In the genomic region with DNA sequence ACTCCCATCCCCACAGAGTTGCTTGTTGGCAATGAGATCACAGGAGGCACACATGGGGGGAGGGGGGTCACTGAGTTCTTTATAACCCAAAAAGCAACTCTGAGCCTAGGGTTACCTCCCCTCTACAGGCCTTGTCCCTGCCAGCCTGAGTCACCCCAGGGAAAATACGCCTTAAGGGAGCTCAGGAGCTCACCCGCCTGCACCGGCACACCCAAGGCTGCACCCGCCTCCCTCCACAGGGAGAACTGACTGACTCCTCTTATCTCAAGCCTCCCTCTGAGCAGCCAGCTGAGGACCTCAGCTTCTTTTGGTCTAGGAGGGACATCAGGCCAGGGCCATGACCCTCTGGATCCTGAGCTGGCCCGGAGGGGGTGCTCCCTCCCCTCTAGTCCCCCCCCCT, we compare ENCODE assay signal across 22 mouse cellular contexts. TPM values are rescaled to one million over a fixed set of nuclear protein-coding genes. Genes with fewer than 3 reads are reported as not detected.
DNase-seq lines count a peak whose midpoint lies in the region; ATAC-seq and TF ChIP-seq lines count a peak whose summit lies in the region.
"Had no signal": no experiment of that assay in that cellular context is flagged by ENCODE, and none has a peak within 500 bp of the region (broad histone marks: within the 10 kb centered on the region; RNA-seq: fewer than 3 reads in every experiment).

No protein-coding gene starts in this region.

- peak overlapping the region; percentile 96 for H3K27ac ChIP-seq in cerebellum, adult 2 months (ENCODE audit: insufficient read depth, low read length)
- H3K27ac ChIP-seq in liver, embryonic 13.5 days, result no peak overlapping the region
- H3K27ac ChIP-seq in stomach, postnatal 0 days (replicated peaks), result no peak overlapping the region; the same call in 1 of the 2 replicates
- H3K27ac ChIP-seq in kidney, embryonic 16.5 days (ENCODE audit: low read length), result no peak overlapping the region
- H3K27ac ChIP-seq: embryonic facial prominence, embryonic 12.5 days; forebrain, embryonic 13.5 days; left cerebral cortex, adult 2 months had no signal

- peaks cover 42% of the 10 kb centered on the region for H3K4me1 ChIP-seq in cerebellum, adult 2 months (ENCODE audit: control insufficient read depth, insufficient read depth, low read length)
- peaks cover 22% of the 10 kb centered on the region for H3K4me1 ChIP-seq in liver, embryonic 13.5 days (replicated peaks)
- peaks cover 3% of the 10 kb centered on the region for H3K4me1 ChIP-seq in stomach, postnatal 0 days (replicated peaks; ENCODE audit: control insufficient read depth, insufficient read depth)
- H3K4me1 ChIP-seq in kidney, embryonic 16.5 days (ENCODE audit: insufficient read depth, low read length), result peaks cover 31% of the 10 kb centered on the region

- ATAC-seq in liver, embryonic 13.5 days (ENCODE audit: low read depth), result peak; percentile 29; the same call in 1 of the 2 replicates
- peak; percentile 82 for ATAC-seq in stomach, postnatal 0 days (ENCODE audit: low FRiP score, low TSS enrichment)
- ATAC-seq in kidney, embryonic 16.5 days (ENCODE audit: low FRiP score, low TSS enrichment), result no peak
- ATAC-seq: forebrain, embryonic 13.5 days; hindbrain, embryonic 16.5 days had no signal

- TF ChIP-seq POLR2A in cerebellum, adult 2 months (IDR thresholded peaks at IDR 0.05; ENCODE audit: borderline replicate concordance, insufficient read depth, low read length), result no peak

- H3K9me3 ChIP-seq in liver, embryonic 13.5 days (replicated peaks), result no peaks in the 10 kb centered on the region
- no peaks in the 10 kb centered on the region for H3K9me3 ChIP-seq in stomach, postnatal 0 days (ENCODE audit: control insufficient read depth, low read length)
- peaks cover 4% of the 10 kb centered on the region; the same call in 1 of the 2 replicates for H3K9me3 ChIP-seq in kidney, embryonic 16.5 days (ENCODE audit: low read length)
- H3K9me3 ChIP-seq: embryonic facial prominence, embryonic 12.5 days had no signal

- no peak for DNase-seq in cerebellum, adult 2 months
- DNase-seq in cerebellum, postnatal 14 days, result no peak
- no peak for DNase-seq in liver, embryonic 13.5 days
- DNase-seq in liver, result no peak
- DNase-seq in adrenal gland, postnatal 36 days, result peak; percentile 76 to 77
- DNase-seq in stomach, postnatal 0 days (ENCODE audit: low spot score), result peak; percentile 83
- DNase-seq: gastrocnemius, postnatal 14 days; kidney, adult 2 months; kidney, postnatal 25 days; layer of hippocampus, adult 9-11 months; left cerebral cortex, postnatal 4 days; lung, adult 18-20 months; right cerebral cortex, adult 18-20 months; thymus, adult 2 months had no signal

- no peaks in the 10 kb centered on the region for H3K27me3 ChIP-seq in cerebellum, adult 2 months (ENCODE audit: control insufficient read depth, insufficient read depth, low read length)
- H3K27me3 ChIP-seq in liver, embryonic 13.5 days, result peaks cover 54% of the 10 kb centered on the region
- H3K27me3 ChIP-seq in stomach, postnatal 0 days (ENCODE audit: control insufficient read depth, insufficient read depth, low read length), result peaks cover 13% of the 10 kb centered on the region; the same call in 1 of the 2 replicates
- peaks cover 42% of the 10 kb centered on the region for H3K27me3 ChIP-seq in kidney, embryonic 16.5 days (ENCODE audit: insufficient read depth, low read length)

- no peak for TF ChIP-seq EP300 in stomach, postnatal 0 days (optimal IDR thresholded peaks at IDR 0.05)

- H3K36me3 ChIP-seq in liver, embryonic 13.5 days, result no peaks in the 10 kb centered on the region
- H3K36me3 ChIP-seq in stomach, postnatal 0 days (ENCODE audit: control insufficient read depth, insufficient read depth, low read length), result no peaks in the 10 kb centered on the region
- no peaks in the 10 kb centered on the region for H3K36me3 ChIP-seq in kidney, embryonic 16.5 days (ENCODE audit: insufficient read depth, low read length)
- H3K36me3 ChIP-seq: embryonic facial prominence, embryonic 12.5 days had no signal

- no peak overlapping the region for H3K4me2 ChIP-seq in liver, embryonic 13.5 days
- no peak overlapping the region for H3K4me2 ChIP-seq in stomach, postnatal 0 days (replicated peaks; ENCODE audit: low read depth)
- no peak overlapping the region for H3K4me2 ChIP-seq in kidney, embryonic 16.5 days (replicated peaks; ENCODE audit: low read depth, low read length)
- H3K4me2 ChIP-seq: embryonic facial prominence, embryonic 12.5 days; forebrain, embryonic 13.5 days; midbrain, embryonic 11.5 days had no signal

- no peak overlapping the region for H3K9ac ChIP-seq in liver, embryonic 13.5 days
- no peak overlapping the region for H3K9ac ChIP-seq in stomach, postnatal 0 days (ENCODE audit: low read length)
- no peak overlapping the region for H3K9ac ChIP-seq in kidney, embryonic 16.5 days (replicated peaks; ENCODE audit: low read length)
- H3K9ac ChIP-seq: embryonic facial prominence, embryonic 12.5 days; forebrain, embryonic 13.5 days had no signal

- 27% methylated on average over 5 of the region's 5 CpGs for WGBS in cerebellum, adult 2 months
- 36% methylated on average over 5 of the region's 5 CpGs for WGBS in liver, embryonic 13.5 days (ENCODE audit: insufficient replicate concordance)
- WGBS in stomach, postnatal 0 days, result 37% methylated on average over 5 of the region's 5 CpGs
- 62% methylated on average over 5 of the region's 5 CpGs for WGBS in kidney, embryonic 16.5 days

- TF ChIP-seq CTCF in cerebellum, adult 2 months (IDR thresholded peaks at IDR 0.05; ENCODE audit: borderline replicate concordance, insufficient read depth, low read depth, low read length), result no peak
- TF ChIP-seq CTCF in stomach, postnatal 0 days (IDR thresholded peaks at IDR 0.05; ENCODE audit: low read depth), result no peak

- peak overlapping the region; percentile 35 for H3K4me3 ChIP-seq in cerebellum, adult 2 months (replicated peaks; ENCODE audit: insufficient read depth, low read depth, low read length)
- no peak overlapping the region for H3K4me3 ChIP-seq in liver, embryonic 13.5 days (replicated peaks)
- no peak overlapping the region for H3K4me3 ChIP-seq in stomach, postnatal 0 days (ENCODE audit: low read depth, low read length)
- H3K4me3 ChIP-seq in kidney, embryonic 16.5 days (ENCODE audit: low read length), result no peak overlapping the region
- H3K4me3 ChIP-seq: embryonic facial prominence, embryonic 12.5 days; erythroblast, embryonic 14.5 days; forebrain, embryonic 13.5 days; left cerebral cortex, adult 2 months had no signal

RNA-seq across cellular contexts. Expression of a gene that starts 3.5 kb away (rescaled TPM):
- 95.4 and 102 TPM in 2 replicates for polyA plus RNA-seq in cerebellum, adult 2 months (2012; rRNA removed)
- polyA plus RNA-seq in liver, embryonic 13.5 days (2015; fragmentation: Nextera tagmentation; extraction: Ambion mirVana), result 1.5 and 1.8 TPM in 2 replicates
- 100 to 1,000 TPM; 112 to 175 TPM for total RNA-seq in adrenal gland, postnatal 36 days (2021)
- 112 and 116 TPM in 2 replicates for polyA plus RNA-seq in stomach, postnatal 0 days (2015; fragmentation: Nextera tagmentation; extraction: Ambion mirVana)
- 20.9 and 23.9 TPM in 2 replicates for polyA plus RNA-seq in kidney, embryonic 16.5 days (2015; fragmentation: Nextera tagmentation; extraction: Ambion mirVana)
- total RNA-seq: MEL had no signal

RNA-seq across cellular contexts. Expression of a gene that starts 54.5 kb away (rescaled TPM):
- 114 and 124 TPM in 2 replicates for polyA plus RNA-seq in cerebellum, adult 2 months (2012; rRNA removed)
- polyA plus RNA-seq in liver, embryonic 13.5 days (2015; fragmentation: Nextera tagmentation; extraction: Ambion mirVana), result 16.9 and 19.6 TPM in 2 replicates
- total RNA-seq in adrenal gland, postnatal 36 days (2021), result 10 to 100 TPM; 55.9 to 77.6 TPM
- polyA plus RNA-seq in stomach, postnatal 0 days (2015; fragmentation: Nextera tagmentation; extraction: Ambion mirVana), result 19.2 and 20.7 TPM in 2 replicates
- 85.6 and 87.5 TPM in 2 replicates for polyA plus RNA-seq in kidney, embryonic 16.5 days (2015; fragmentation: Nextera tagmentation; extraction: Ambion mirVana)

Comparison
In these comparisons a context has a peak if more than half of its experiments do, and no peak if none do; other contexts are left out.
1. DNase-seq: peak in adrenal gland, postnatal 36 days (2 of 2) and stomach, postnatal 0 days (single experiment); none in cerebellum, adult 2 months (0 of 2), cerebellum, postnatal 14 days (0 of 2), liver, embryonic 13.5 days (single experiment) and liver (single experiment).